ENCODE assay signal across 8 mouse cellular contexts in genomic region chr12:103353538-103353937, GRCm38 (mm10). TPM values are rescaled to one million over a fixed set of nuclear protein-coding genes. Genes with fewer than 3 reads are reported as not detected.
A peak's percentile ranks its signal among the peaks of the same experiment; 100 is the strongest.
DNase-seq lines count a peak whose midpoint lies in the region; ATAC-seq lines count a peak whose summit lies in the region.
"Had no signal": no experiment of that assay in that cellular context is flagged by ENCODE, and none has a peak within 500 bp of the region (broad histone marks: within the 10 kb centered on the region; RNA-seq: fewer than 3 reads in every experiment).

No protein-coding gene starts in this region.

- peak; percentile 65; the same call in 1 of the 2 replicates for ATAC-seq in hindbrain, embryonic 12.5 days (ENCODE audit: low FRiP score)
- no peak for ATAC-seq in midbrain, embryonic 14.5 days (ENCODE audit: low FRiP score, low TSS enrichment)

- no peak overlapping the region for H3K4me3 ChIP-seq in hindbrain, embryonic 12.5 days
- H3K4me3 ChIP-seq in midbrain, embryonic 14.5 days (replicated peaks; ENCODE audit: low read depth, low read length) = no peak overlapping the region
- H3K4me3 ChIP-seq: limb, embryonic 13.5 days had no signal

- H3K9ac ChIP-seq in hindbrain, embryonic 12.5 days = no peak overlapping the region
- no peak overlapping the region for H3K9ac ChIP-seq in midbrain, embryonic 14.5 days (replicated peaks; ENCODE audit: low read length)
- H3K9ac ChIP-seq: limb, embryonic 13.5 days had no signal

- H3K4me1 ChIP-seq in hindbrain, embryonic 12.5 days = peaks cover 6% of the 10 kb centered on the region; the same call in 1 of the 2 replicates
- H3K4me1 ChIP-seq in midbrain, embryonic 14.5 days (ENCODE audit: control insufficient read depth, insufficient read depth, low read length) = no peaks in the 10 kb centered on the region
- H3K4me1 ChIP-seq: limb, embryonic 13.5 days had no signal

- H3K27ac ChIP-seq in hindbrain, embryonic 12.5 days = no peak overlapping the region
- no peak overlapping the region for H3K27ac ChIP-seq in midbrain, embryonic 14.5 days (replicated peaks; ENCODE audit: low read depth, low read length)
- H3K27ac ChIP-seq: limb, embryonic 13.5 days had no signal

- H3K9me3 ChIP-seq in hindbrain, embryonic 12.5 days (replicated peaks) = no peaks in the 10 kb centered on the region
- no peaks in the 10 kb centered on the region for H3K9me3 ChIP-seq in midbrain, embryonic 14.5 days (ENCODE audit: control insufficient read depth, low read length)
- H3K9me3 ChIP-seq: limb, embryonic 13.5 days had no signal

- peak; percentile 21 for DNase-seq in urinary bladder, postnatal 14 days (ENCODE audit: low spot score)
- no peak for DNase-seq in urinary bladder, postnatal 36 days (ENCODE audit: low spot score in 2 of 2)
- peak; percentile 78 to 81 for DNase-seq in cerebellum, postnatal 14 days
- peak; percentile 65 for DNase-seq in gastrocnemius, postnatal 10 days
- peak; percentile 63 for DNase-seq in midbrain, embryonic 14.5 days
- peak; percentile 47 to 50 for DNase-seq in thymus, postnatal 36 days

- no peak overlapping the region for H3K4me2 ChIP-seq in hindbrain, embryonic 12.5 days (replicated peaks)
- H3K4me2 ChIP-seq in midbrain, embryonic 14.5 days (ENCODE audit: low read length) = no peak overlapping the region
- H3K4me2 ChIP-seq: limb, embryonic 13.5 days had no signal

- no peaks in the 10 kb centered on the region for H3K27me3 ChIP-seq in hindbrain, embryonic 12.5 days
- no peaks in the 10 kb centered on the region for H3K27me3 ChIP-seq in midbrain, embryonic 14.5 days (ENCODE audit: control insufficient read depth, insufficient read depth, low read length)
- H3K27me3 ChIP-seq: limb, embryonic 13.5 days had no signal

- no peaks in the 10 kb centered on the region for H3K36me3 ChIP-seq in hindbrain, embryonic 12.5 days
- H3K36me3 ChIP-seq in midbrain, embryonic 14.5 days (ENCODE audit: control insufficient read depth, insufficient read depth, low read length) = no peaks in the 10 kb centered on the region
- H3K36me3 ChIP-seq: limb, embryonic 13.5 days had no signal

- 10% methylated on average over 5 of the region's 5 CpGs for WGBS in hindbrain, embryonic 12.5 days
- 13% methylated on average over 5 of the region's 5 CpGs for WGBS in midbrain, embryonic 14.5 days

RNA-seq across cellular contexts. Expression of gene Asb2, which starts 2.3 kb away (rescaled TPM):
- total RNA-seq in gastrocnemius, postnatal 10 days (2021) = 100 to 1,000 TPM; 104 to 141 TPM
- polyA plus RNA-seq in hindbrain, embryonic 12.5 days (2016; fragmentation: Nextera tagmentation; extraction: Ambion mirVana) = 0.71 and 2.0 TPM in 2 replicates
- polyA plus RNA-seq in midbrain, embryonic 14.5 days (2014; fragmentation: Nextera tagmentation; extraction: Ambion mirVana) = 0.39 and 0.46 TPM in 2 replicates

RNA-seq across cellular contexts. Expression of gene Otub2, which starts 34.9 kb away (rescaled TPM):
- 1 to 10 TPM; 3.5 to 3.7 TPM for total RNA-seq in gastrocnemius, postnatal 10 days (2021)
- 16.9 TPM in 2 replicates for polyA plus RNA-seq in hindbrain, embryonic 12.5 days (2016; fragmentation: Nextera tagmentation; extraction: Ambion mirVana)
- 22.9 and 26.3 TPM in 2 replicates for polyA plus RNA-seq in midbrain, embryonic 14.5 days (2014; fragmentation: Nextera tagmentation; extraction: Ambion mirVana)

RNA-seq across cellular contexts. Expression of gene Fam181a, which starts 42.8 kb away (rescaled TPM):
- total RNA-seq in gastrocnemius, postnatal 10 days (2021) = not detected
- 13.6 and 14.4 TPM in 2 replicates for polyA plus RNA-seq in hindbrain, embryonic 12.5 days (2016; fragmentation: Nextera tagmentation; extraction: Ambion mirVana)
- polyA plus RNA-seq in midbrain, embryonic 14.5 days (2014; fragmentation: Nextera tagmentation; extraction: Ambion mirVana) = 8.9 and 15.9 TPM in 2 replicates

RNA-seq across cellular contexts. Expression of gene 9330161L09Rik, which starts 54.1 kb away (rescaled TPM):
- under 1 TPM; 0.80 to 0.88 TPM for total RNA-seq in gastrocnemius, postnatal 10 days (2021)
- 0.79 and 1.3 TPM in 2 replicates for polyA plus RNA-seq in hindbrain, embryonic 12.5 days (2016; fragmentation: Nextera tagmentation; extraction: Ambion mirVana)
- polyA plus RNA-seq in midbrain, embryonic 14.5 days (2014; fragmentation: Nextera tagmentation; extraction: Ambion mirVana) = 1.6 and 2.2 TPM in 2 replicates

Comparison
In these comparisons a context has a peak if more than half of its experiments do, and no peak if none do; other contexts are left out.
1. DNase-seq: peak in urinary bladder, postnatal 14 days (single experiment), cerebellum, postnatal 14 days (2 of 2), gastrocnemius, postnatal 10 days (single experiment), midbrain, embryonic 14.5 days (single experiment) and thymus, postnatal 36 days (2 of 2); none in urinary bladder, postnatal 36 days (0 of 2).